Mouse (Mus musculus) thymus, postnatal 25 days (tissue): ENCODE results near the gene Crhbp.

Experiments used
- DNase-seq: peaks from one replicate; pipeline ENCODE4 v3.0.0; 2022

Gene Crhbp

GRCm38 (mm10) chr13:95418575-95419203 lies 26.0 kb downstream of the Crhbp start:
- no peak for DNase-seq

- no peak for DNase-seq
Measured at GRCm38 (mm10) chr13:95412257-95412656, 32.5 kb downstream of the Crhbp start.

DNA sequence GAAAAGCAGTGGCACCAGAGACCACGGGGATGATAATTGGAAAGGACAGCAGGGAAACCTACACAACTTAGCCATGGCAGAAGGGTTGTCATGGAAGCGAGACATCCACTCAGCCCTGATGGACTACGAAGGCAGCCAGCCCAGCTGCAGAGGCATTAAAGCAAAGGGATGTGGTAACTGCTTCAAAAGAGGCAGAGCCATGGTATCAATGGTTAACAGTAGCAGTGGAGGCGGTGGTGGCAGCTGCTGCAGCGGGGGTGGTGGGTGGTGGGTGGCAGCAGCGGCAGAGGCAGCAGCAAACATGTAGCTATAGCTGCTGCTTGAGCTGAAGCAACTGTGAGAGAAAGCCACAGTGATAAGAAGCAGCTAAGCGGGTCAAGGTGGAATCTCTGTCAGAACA lies 51.5 kb downstream of the Crhbp start:
- peak; percentile 8 for DNase-seq

GRCm38 (mm10) chr13:95389866-95390865 lies 54.6 kb downstream of the Crhbp start:
- peak; percentile 76 for DNase-seq

DNA sequence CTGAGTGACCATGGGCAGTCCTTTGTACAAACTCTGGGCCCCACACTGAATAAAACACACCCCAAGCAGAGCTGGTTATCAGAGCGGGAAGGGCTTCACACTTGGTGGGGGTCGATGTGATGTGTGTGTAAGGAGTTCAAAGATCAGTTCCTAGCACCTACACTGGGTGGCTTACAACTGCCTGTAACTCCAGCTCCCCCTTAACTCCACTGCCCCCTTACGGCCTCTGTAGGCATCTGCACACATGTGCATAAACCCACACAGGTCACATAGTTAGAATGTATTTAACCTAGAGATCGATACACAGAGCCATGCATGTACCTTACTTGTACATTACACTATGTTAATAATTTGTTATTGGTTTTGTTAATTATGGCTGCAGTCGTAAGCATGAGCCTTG lies 56.5 kb downstream of the Crhbp start:
- DNase-seq = no peak

DNA sequence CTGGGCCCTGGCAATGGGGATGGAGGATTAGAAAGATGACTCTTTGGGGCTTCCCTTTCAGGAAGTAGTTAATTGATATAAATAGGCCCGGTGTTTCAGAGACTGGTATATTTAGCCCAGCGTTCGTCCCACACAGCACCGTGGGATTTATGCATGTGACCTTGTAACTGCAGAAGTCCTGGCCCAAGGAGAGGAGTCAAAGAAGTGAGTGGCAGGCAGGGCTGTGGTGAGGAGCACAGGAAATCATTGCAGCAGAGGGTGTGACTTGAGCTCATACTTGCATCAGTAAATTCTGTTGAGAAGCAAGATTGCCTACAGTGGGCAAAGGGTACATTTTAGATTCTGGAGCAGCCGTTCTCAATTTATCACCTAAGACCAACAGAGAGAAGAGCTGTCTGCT lies 62.3 kb downstream of the Crhbp start:
- no peak for DNase-seq
